Mouse (Mus musculus) T-helper 17 cell (primary cell): Measurements from ENCODE around the gene Ppp1ca.

Experiments used
- in situ Hi-C, 2 experiments: fragments of 300-600 bp; cut with MboI, MseI; formaldehyde crosslinking; loops; 1 replicate in 1 of 2; 2 replicates in 1 of 2; pipeline ENCODE4 v1.15.1; 2025; ENCODE audit warnings: high pct_unique_total_duplicates in 2 of 2

The Ppp1ca gene

GRCm38 (mm10) chr19:4154437-4155222 lies 37.2 kb upstream of the Ppp1ca start:
- in situ Hi-C loops: loop anchor here in 1 of 2 experiments (5.0 kb wide), 1 partner anchor 57 kb away; the partner anchor contains the start of genes Cdk2ap2 and Pitpnm1

DNA sequence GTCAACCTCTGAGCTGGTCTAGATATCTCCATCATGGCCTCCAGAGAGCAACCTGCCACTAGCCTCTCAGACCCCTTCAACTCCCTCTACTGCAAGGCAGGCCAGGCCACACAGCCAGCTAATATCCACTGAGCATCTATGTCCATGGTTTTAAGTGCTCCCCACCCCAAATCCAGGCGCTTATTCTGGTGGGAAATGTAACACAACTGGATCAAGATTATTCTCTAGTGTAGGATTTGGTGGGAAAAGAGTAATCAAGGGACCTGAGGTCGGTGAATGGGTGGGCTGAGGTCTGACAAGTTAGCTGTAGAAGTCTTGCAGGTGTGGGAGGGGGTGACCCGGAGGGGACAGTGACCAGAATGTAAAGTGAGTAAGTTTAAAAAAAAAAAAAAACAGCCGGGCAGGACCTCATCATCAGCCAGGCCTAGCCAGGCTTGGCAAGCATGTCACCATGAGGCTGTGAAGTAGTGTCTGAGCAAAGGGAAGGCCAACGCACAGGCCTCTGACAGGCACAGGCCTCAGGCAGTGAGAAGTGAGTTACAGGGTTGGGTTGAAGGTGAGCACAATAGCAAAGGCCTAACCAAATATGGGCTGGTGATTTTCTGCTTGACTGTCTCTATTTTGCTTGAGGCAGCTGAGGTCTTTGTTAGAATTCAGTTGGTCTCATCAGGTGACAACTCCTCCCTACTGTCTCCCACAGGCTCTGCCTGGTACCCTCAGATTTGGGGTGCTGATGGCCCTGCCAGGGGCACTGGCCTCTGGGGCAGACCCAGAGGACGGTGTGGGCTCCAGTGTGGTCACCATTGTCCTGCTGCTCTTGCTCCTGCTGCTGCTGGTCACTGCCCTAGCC lies 36.4 kb upstream of the Ppp1ca start:
- in situ Hi-C loops: no loop called here

GRCm38 (mm10) chr19:4156073-4156579 lies 35.7 kb upstream of the Ppp1ca start:
- in situ Hi-C loops: no loop called here

DNA sequence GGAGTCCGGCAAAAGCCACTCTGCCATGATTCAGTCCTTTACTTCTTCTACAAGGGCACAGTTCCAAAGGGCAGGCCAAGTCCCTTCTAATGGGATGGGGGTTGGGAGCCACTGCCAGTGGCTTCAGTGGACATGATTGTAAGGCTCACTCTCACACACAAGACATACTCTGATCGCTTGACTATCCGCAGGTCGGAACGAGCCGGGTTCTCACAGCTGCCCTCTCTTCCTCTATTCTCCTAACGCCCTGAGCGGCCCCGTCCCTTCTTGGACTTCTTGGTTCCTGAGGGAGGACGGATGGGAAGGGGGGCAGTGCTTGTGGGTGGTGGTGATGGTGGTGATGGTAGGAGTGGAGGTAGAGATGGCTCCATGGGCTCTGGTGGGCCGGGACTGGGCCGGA lies 35.1 kb upstream of the Ppp1ca start:
- in situ Hi-C loops: no loop called here

DNA sequence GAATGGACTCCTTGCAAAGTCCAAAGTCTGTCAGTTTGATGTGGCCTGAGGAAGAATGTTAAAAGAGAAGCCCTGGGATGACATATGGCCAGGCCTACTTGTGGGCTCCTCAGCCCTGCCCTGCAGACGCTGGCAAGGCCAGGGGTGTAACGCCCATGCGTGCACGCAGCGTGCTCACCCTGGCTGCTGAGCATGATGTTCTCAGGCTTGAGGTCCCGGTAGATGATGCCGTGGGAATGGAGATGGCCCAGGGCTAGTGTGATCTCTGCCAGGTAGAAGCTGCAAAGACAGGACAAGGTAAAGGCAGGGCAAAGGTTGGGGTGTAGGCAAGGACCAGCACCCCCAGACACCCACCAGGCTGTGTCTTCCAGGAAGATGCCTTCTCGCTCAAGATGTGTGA lies 32.8 kb upstream of the Ppp1ca start:
- in situ Hi-C loops: no loop called here

- in situ Hi-C loops: no loop called here
Observed at GRCm38 (mm10) chr19:4162646-4163542, 29.0 kb upstream of the Ppp1ca start, which contains the start of gene Rps6kb2. Gene Rps6kb2 (minus strand): TSS chr19:4163354.

- in situ Hi-C loops: no loop called here
Observed at GRCm38 (mm10) chr19:4163543-4163887, 28.4 kb upstream of the Ppp1ca start.

GRCm38 (mm10) chr19:4164100-4164499 lies 27.8 kb upstream of the Ppp1ca start:
- in situ Hi-C loops: no loop called here

DNA sequence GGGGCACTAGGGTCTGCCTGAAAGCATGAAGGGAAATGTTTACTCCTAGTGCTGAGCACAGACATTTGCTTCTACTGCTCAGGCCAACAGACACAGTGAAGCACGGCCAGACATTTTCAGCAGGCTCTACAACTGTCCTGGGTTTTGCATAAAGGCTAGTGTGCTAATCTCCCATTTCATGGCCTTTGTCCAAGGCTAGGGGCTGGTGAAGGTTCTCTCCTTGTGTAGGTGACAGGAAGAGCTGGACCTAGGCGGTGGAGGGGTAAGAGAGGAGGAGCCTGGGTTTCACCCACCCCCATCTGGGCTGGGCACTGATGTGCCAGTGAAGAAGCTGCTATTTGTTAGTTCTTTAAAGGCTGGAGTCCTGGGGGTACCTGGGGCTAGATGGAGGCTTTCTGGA lies 27.1 kb upstream of the Ppp1ca start:
- in situ Hi-C loops: no loop called here

DNA sequence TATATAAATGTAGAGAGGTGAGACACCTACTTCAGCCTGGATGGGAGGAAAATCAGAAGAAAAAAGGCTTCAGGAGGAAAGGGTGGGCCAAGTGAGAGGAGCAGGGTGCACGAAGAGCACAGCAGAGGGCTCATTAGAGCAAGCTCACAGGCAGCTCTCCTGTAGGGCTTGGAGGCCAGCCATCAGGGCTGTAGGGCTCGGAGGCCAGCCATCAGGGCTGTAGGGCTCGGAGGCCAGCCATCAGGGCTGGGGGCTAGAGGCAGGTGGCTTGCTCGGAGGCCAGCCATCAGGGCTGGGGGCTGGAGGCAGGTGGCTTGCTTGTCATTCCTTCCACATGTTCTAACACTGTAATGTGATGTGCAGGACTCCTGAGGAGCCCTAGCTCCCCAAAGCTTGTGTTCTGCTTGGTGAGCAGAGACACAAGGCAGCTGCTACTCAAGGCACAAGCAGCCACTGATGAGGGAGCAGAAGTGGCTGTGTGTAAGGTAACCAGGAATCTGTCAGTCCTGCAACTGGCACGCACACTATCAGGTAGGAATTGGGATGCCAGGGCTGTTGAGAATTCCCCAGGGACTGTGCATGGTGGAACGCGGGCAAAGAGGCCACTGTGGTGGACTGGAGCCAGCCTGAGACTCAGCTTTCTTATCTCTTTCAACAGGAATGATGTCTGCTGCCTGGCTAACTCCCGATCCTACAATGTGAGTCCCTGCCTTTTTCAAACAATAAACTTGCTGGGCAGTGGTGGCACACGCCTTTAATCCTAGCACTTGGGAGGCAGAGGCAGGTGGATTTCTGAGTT lies 25.0 kb upstream of the Ppp1ca start:
- in situ Hi-C loops: no loop called here

- in situ Hi-C loops: no loop called here
Observed at GRCm38 (mm10) chr19:4169378-4169784, 22.5 kb upstream of the Ppp1ca start.

DNA sequence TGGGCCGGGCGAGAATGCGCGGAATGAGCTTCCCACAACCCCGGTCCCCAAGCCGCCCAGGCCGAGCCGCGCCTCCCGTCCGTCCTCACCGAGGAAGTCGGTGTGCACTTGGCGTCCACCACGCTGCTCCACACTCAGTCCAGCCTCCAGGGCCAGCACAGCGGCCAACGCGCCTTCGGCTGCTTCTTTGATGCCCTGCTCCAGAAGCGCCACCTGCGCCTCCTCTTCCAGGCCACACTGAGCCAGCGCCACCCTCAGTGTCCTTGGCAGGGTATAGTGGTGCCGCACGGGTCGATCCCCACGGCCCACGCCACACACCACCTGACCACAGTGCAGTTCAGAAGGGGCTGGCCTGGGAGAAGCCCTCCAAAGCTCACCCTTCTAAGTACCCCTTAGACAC lies 22.1 kb upstream of the Ppp1ca start:
- in situ Hi-C loops: no loop called here

GRCm38 (mm10) chr19:4170723-4171392 lies 21.0 kb upstream of the Ppp1ca start:
- in situ Hi-C loops: no loop called here

DNA sequence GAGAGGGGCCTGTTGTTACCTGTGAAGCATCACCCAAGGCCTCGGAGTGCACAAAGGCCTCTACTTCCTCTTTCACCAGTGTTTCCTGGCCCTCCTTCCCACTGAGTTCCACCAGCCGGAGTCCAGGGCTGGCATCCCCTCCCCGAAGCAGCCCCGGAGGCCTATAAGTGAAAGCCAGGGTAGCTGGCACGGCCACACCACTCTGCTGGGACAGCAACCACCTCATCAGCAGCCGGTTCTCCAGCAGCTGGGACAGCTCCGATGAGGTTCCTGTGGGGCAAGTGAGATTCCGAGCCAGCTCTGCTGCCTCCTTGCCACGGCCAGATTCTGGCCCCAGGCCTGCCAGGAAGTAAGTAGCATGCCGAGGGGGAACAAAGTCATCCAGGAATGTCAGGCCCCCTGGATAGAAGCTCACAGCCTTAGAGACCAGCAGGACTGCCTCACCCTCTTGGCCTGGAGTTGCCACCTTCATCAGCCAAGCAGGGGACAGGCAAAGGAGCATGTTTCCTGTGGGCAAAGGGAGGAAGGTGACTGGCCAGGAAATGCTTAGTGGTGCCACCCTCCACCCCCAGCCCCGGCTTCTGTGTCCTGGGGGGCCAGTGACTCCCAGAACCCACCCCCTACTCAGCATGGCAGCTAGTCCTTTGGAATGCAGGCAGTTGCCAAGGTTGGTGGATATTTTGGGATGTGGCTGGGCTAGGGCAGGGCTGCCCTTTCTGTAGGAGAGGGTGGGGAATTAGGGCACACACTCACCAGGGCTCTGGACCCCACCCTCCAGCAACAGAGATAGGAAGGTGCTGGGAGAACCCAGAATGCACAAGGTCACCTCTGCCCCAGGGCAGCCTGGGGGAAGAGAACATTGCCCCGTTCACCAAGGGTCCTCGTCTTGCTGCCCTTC lies 20.2 kb upstream of the Ppp1ca start:
- in situ Hi-C loops: no loop called here

DNA sequence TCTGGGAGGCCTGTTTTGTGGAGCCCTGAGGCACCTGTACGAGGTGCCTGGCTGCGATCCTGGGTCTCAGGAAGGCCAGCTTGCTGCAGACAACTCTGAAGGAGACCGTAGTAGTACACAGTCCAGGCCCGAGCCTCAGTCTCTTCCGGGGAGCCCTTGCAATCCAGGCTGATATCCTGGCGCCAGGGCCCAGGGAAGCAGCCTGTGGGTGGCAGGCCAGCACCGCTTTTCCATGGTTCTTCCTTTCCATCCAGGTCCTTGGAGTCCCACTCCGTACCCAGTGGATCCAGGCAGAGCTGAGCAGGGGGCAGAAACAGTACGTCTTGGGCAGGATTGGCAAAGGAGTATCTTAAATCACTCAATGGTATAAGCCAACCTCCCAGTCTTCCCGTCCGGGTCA lies 18.9 kb upstream of the Ppp1ca start:
- in situ Hi-C loops: no loop called here

DNA sequence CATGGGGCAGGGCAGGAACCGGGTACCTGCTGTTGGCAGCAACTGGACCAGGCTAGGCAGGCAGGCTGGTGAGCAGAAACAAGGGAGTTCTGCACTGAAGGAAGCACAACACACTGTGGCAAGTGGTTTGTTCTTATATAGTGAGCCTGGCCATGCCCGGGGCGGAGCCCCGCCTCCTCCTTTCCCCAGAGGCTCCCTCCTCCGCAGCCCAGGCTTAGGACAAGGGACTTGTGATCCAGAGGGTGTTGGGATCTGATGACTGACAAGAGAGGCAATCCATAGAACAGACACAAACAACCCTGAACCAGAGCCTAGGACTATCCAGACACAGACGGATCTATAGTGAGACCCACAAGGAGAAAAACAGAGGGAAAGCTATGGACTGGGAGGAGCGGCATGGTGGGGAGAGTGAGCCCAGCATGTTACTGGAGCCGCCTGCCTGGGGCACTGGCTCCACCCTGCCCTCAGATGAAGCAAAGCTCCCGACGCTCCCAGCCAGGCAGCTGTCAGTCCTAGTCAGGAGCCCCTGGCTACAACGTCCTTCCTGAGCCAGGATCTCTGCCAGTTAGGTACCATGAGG lies 16.4 kb upstream of the Ppp1ca start, which contains the start of gene Carns1:
Gene Carns1, minus strand, starts transcription at position 112 of the 580 bp plus-strand sequence.
- in situ Hi-C loops: no loop called here

DNA sequence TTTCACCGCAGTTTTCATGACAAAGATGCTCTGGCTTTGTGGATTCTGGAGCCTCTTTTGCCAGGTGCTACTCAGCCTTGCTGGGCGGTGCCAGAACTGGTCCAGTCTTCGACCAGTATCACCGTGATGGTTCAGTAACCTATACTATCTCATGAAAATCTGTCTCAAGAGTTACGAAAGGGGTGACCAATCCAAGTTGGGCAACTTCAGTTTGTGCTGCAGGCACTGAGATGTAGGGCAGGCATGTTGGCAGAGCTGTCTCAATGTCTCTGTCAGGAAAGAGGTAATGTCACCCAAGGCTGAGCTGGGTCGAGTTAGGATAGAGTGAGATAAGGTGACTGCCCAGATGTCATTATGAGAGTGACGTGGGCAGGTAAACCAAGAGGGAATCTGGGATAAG lies 11.5 kb upstream of the Ppp1ca start:
- in situ Hi-C loops: loop anchor here in 1 of 2 experiments (10.0 kb wide), 1 partner anchor 606 kb away; the partner anchor contains the start of gene Ppp6r3

DNA sequence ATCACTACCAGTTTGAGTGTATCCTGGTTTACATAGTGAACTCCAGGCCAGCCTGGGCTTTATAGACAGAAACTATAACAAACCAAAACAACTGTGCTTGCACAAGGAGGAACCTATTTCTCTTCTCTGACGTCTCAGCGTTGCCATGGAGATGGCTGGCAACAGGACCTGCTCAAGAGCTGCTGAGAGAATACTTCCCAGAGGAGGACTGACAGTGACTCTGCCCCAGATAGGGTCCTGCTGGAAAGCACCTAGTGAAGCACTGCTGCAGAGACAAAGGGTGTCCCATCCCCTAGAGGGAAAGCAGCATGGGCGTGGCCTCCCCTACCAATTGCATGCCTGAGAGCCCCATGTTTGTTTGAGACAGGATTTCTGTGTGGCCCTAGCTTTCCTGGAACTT lies 10.0 kb upstream of the Ppp1ca start:
- in situ Hi-C loops: loop anchor here in 1 of 2 experiments (10.0 kb wide), 1 partner anchor 607 kb away; the partner anchor contains the start of gene Ppp6r3
